Mouse (Mus musculus) MEL (cell line): ENCODE data around the gene Erh.

Experiments
- JUND ChIP-seq: IDR thresholded peaks from 2 replicates; pipeline ENCODE4 v1.6.1; 2011; ENCODE audit warnings: low read depth, mild to moderate bottlenecking, improper control_type of control experiment, low read length
- MEF2A ChIP-seq: IDR thresholded peaks from 2 replicates; pipeline ENCODE4 v1.6.1; 2014; ENCODE audit warnings: low read depth, mild to moderate bottlenecking, inconsistent platforms, low read length, improper control_type of control experiment; ENCODE audit not compliant: poor library complexity, insufficient replicate concordance, severe bottlenecking; ENCODE audit errors: extremely low read depth
- NELFE ChIP-seq: IDR thresholded peaks from 2 replicates; pipeline ENCODE4 v1.6.1; 2011; ENCODE audit warnings: low read depth, low read length, improper control_type of control experiment

- TF ChIP-seq MEF2A, result no peak
- TF ChIP-seq JUND, result no peak
- no peak for TF ChIP-seq NELFE
Measured at GRCm38 (mm10) chr12:80644506-80644868, 346 bp upstream of the Erh start.
